Mouse (Mus musculus): ENCODE measurements around the gene Sult4a1.
"Not testable (repeated sequence)": the region's sequence is repeated elsewhere in the genome, so short reads cannot be mapped to it uniquely, and the experiment has no call there.

The Sult4a1 gene

DNA sequence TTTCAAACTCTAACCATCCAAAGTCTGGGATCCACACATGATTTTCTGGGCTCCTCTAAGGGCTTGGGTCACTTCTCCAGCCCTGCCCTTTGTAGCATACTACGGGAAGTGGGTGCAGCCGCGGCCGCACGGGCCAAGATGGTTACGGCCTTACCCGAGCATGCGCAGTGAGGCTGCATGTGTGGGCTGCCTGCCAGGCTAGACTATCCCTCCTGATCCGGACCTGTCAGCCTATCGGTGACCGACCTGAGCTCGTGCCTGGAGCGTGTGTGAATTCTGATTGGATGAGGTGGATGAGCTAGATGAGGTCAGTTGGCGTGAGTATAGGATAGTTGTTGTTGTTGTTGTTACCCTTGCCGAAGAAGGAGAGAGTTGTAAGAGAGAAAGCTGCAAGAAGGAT is 8.0 kb downstream of the Sult4a1 start:
- not testable (repeated sequence) for DNase-seq (ENCODE audit: low spot score in 2 of 2)

DNA sequence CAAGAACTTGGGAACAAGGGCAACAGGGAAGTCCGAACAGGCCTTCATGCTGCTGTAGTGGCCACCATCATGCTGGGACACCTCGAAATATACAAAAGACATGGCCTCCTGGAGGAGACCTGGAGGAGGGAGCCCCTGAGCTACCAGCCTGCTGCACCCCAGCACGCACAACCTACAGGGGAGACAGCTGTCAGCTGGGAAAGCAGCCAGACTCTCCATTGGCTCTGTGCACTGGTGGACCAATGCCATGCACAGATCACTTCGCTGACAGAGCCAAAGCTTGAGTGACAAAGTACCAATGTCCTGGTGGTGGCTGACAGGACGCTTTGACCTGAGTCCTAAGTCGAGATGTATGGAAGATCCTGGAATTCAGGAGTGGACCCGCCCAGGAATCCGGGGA is 9.5 kb downstream of the Sult4a1 start:
- DNase-seq (ENCODE audit: low spot score in 2 of 2), result no peak

DNA sequence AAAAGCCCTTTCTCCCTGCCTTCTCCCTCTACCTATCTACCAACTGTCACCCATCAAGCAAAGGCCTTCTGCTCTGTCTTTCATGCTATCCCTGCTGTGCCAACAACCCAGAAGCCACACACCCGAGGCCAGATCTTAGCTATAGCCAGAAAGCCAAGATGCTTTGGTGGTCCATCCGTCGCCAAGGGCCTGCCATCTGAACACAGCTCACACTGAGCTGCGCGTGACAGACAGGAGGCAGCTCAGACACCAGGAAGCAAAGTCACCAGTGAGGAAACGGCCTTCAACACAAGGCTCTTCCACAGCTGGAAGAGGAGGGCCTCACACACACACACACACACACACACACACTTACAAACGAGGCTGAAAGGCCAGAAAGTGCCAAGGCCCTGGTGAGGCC is 10.6 kb downstream of the Sult4a1 start:
- DNase-seq (ENCODE audit: low spot score in 2 of 2), result no peak

DNA sequence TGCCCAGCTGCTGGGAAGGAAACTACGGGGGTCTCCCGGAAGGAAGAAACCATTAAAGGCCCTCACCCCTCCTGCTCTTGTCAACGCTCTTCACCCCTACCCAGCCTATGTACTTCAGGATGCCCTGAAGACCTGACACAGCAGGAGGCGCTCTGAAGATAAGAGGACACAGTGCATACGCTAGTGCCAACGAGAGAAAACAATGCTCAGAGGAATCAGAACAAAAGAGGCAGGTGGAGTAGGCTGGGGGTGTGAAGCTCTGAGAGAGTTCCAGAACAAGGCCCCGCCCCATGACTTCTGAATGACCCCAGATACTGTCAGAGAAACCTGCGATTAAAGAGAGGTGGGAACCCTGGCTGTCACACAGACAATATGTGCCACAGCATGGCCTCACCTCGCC is 18.8 kb downstream of the Sult4a1 start:
- no peak for DNase-seq (ENCODE audit: low spot score in 2 of 2)

DNA sequence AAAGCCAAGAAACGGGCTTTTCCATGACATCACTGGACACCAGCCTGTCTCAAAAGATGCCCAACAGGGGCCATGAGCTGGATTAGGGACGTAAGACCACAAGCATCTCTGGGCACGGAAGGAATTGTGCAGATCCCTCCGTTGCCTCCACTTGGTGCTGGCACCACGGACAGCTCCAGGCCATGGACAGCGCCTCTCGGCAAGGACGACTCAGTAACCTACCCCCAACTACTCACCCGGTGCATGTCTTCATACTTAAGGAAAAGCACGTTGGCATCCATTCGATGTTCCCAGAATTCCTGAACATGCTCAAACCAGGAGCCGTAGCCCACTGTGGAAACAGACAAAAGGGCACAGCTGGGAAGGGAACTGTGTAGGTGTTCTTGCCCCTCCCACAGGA is 19.2 kb downstream of the Sult4a1 start:
- DNase-seq (ENCODE audit: low spot score in 2 of 2), result no peak

DNA sequence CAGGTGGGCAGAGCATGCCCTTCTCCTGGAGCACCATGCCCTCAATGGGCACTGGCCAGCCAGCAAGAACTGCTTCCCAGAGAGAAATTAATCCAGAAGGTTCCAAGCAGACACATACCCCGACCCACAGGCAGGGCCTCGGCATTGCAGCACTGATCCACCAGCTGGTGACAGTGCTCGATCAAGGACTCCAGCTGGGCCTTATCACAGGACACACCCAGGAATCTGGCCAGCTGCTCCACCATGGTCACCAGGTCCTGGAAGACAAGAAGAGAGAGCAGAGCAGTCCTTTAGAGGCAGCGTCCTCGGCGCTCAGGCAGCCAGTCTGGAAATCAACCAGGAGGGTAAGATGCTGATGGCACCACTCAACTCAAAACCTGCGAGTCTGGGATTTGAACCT is 25.5 kb downstream of the Sult4a1 start:
- DNase-seq (ENCODE audit: low spot score in 2 of 2), result no peak

DNA sequence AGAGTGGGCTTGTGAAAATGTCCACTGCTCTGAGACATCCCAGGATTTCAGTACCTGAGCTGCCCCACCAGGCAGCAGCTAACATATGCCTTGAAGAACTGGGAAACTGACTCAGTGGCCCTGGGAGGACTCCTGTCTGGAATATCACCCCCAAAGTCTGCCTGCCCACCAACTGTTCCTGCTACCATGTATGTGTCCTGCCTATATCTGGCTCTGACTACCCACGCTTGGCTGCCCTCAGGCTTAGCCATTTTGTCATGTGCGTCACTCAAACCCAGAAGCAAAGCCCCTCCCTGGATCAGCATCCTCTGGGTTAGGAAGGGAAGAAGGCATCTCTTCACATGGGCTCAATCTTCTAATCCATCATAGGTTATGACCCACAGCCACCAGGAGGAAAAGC is 26.0 kb downstream of the Sult4a1 start:
- DNase-seq (ENCODE audit: low spot score in 2 of 2), result no peak

DNA sequence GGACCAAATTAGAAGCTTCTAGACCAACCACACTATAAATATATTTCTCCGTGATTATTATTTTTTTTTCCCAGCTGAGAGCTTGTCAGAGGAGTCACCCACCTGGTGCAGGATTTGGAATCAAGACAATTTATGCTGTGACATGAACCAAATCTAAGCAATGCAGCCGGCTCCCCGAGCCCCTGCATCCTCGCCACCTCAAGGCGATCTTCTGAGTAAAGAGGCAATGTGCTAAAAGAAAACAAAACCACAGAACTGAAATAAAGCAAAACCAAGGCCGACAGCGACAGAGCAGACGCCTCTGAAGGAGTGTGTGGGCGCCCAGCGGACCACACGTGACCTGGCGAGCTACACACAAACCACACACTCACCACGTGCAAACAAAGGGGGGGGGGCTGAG is 26.9 kb downstream of the Sult4a1 start:
- no peak for DNase-seq (ENCODE audit: low spot score in 2 of 2)

DNA sequence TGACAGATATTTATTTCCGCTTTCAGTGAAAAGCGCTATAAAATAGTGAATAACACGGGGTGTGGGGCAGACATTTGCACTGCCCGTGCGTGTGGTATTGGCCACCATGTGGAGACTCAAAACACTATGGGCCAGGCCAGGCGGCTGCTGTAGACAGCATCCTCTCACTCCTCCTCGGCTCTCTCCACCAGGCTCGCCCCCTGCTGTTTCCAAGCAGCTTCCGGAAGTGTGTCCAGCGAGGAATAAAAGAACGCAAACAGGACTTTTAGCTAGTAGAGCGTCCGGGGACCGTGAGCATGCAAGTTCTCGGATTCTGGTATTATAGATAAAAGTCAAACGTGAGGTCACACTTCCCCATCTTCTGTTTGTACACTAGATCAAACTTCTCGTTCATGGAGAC is 28.4 kb downstream of the Sult4a1 start:
- DNase-seq (ENCODE audit: low spot score in 2 of 2), result no peak

DNA sequence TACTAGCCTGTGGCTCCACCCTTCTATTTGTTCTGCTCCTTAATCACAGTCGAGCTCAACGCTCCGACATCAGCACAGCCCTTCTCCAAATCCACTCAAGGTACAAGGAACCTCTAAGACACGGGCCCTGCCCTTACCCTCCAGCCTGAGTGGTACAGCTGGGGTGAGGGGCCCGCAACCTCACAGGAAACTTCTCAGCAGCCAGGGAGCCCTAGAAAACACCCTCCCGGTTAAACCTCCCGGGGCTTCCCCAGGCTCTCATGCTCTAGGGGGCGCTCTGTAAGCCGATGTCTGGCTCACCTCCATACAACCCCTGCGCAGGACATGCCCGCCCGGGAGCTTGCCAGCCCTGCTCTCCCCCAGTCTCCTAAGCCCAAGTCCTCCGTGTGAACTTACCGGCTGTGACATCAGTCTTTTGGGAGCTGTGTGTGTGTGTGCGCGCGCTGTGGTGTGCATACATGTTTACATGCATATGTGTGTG is 30.8 kb downstream of the Sult4a1 start:
- DNase-seq (ENCODE audit: low spot score in 2 of 2), result no peak

DNA sequence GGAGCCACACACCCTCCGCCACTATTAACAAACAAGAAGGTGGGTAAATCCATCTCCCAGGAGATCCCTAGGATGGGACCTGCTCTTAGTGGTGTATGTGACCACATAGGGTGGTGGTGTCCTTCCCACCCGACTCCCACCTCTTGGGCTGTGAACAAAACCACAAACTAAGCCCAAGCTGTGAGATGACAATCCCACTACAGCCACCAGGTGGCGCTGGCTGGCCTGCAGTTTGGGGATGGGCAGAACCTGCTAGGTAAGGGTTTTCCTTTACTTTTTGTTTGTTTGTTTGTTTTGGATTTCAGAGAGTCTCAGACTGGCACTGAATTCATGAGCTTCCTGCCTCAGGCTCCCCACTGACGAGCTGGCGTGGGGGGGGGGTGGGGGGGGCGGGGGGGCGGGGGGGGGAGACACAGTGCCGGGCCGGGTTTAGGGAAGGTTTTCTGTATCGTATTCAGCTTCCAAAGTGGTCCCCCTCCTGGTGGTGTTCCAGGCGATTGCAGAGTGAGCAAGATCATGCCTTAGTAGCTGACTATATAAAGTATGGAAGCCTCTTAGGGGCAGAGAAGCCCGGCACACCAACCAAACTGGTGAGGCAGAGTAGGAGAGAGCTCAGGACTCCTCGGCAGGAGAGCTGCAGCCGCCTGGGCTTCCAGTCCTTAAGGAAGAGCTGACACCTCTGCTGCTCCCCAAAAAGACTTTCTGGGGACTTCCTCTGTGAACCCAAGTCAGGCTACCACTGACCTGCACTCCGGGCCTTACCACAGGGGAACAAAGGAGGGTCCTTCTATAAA is 31.4 kb downstream of the Sult4a1 start:
- DNase-seq (ENCODE audit: low spot score in 2 of 2), result peak in 1 of 2 experiments; percentile 6

DNA sequence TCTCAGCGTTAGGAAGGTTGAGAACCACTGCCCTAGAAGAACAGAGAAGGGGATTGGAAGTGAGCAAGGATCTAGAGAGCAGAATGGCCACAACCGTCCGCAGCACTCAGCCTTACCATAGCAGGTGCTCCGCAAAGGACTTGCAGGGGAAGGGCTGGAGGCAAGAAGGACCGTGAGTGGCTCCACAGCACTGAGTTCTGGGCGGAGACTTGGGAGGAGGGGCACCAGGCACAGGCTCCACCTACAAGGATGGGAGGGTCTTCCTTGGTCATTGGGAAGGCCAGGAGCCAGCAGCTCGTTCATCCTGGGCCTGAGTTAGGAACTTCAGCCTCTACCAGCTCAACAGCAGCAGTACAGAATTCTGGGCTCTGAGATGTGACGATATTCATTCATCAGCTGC is 32.5 kb downstream of the Sult4a1 start:
- no peak for DNase-seq (ENCODE audit: low spot score in 2 of 2)

DNA sequence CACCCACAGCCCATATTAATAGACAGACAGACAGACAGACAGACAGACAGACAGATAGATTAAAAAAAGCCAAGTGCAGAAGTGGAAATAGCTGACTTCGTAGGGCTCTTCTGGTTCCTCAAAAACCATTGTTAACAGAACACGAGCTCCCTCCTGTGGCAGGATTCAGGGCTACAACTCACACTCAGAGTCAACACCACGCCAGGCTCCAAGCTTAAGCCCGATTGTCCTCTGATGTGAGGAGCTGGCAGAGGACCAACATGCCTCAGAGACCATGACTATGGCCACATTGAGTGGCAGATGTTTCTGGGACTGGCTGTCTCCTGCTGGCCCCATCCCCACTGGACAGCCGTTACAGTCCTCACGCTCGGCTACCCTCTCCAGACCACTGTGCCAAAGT is 33.3 kb downstream of the Sult4a1 start:
- DNase-seq (ENCODE audit: low spot score in 2 of 2), result no peak

DNA sequence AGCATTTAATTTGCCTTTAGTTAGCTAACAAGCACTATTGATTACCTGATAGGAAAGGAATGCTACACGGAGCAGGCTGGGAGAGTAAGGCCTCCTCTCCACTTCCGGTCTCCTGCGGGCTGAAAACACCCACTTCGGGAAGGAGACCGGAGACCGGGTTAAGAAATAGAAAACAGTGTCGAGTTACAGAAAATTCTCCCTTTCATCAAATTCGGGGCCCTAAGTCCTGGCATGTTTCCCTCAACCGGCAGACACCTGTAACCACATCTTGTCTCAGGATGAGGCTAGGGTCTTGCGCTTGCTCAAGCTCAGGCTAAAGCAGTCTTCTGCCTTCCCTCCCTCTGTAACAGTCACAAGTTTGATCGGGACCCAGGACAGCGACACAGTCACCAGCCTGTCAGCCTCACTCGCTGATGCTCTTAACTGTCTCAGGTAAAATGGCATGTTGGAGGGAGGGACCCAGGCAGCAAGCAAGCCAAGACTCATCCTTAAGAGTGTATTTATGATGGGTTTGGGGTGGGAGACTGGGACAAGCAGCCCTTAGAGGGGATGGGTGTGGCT is 35.4 kb downstream of the Sult4a1 start:
- DNase-seq (ENCODE audit: low spot score in 2 of 2), result no peak

DNA sequence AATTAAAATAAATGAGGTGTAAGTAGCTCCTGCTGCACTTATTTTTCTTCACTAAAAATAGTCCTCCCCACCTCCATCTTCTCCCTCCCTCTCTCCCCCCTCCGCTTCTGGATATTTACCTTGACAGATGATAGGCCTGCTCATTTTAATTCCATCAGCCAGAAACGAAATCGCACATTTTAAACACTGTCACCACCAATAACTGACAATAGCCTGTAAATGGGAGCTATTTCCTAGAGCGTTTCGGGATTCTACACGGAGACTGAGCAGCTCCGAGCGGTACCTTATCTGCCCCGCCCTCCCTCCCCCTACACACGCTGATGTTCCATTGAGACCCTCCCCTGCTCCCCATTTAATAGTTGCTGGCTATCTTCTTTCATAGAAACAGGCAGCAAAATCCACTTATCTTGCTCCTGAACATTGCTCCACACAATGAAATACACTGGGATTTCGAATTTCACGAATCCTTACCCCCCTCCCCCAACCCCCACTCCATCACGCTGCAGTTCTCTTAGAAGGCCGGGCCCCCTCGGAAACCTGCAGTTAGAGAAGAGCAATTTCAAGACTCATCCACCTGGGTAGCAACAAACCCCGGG is 36.0 kb downstream of the Sult4a1 start:
- no peak for DNase-seq (ENCODE audit: low spot score in 2 of 2)

DNA sequence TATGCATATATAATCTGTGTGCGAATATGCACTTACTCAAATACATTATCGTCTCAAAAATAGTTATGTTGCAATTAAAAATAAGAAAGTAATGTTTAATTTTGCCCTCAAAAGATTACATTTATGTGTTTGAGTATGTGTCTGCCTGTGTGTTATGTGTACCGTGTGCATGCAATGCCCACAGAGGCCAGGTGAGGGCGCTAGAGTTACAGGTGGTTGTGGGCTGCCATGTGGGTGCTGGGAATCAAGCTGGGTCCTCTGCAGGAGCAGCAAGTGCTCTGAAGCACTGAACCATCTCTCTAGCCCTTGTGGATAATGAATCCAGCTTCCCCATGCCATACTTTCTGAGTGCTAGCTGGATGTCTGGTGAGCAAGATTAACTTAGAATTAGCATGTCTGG is 39.9 kb downstream of the Sult4a1 start:
- no peak for DNase-seq (ENCODE audit: low spot score in 2 of 2)

DNA sequence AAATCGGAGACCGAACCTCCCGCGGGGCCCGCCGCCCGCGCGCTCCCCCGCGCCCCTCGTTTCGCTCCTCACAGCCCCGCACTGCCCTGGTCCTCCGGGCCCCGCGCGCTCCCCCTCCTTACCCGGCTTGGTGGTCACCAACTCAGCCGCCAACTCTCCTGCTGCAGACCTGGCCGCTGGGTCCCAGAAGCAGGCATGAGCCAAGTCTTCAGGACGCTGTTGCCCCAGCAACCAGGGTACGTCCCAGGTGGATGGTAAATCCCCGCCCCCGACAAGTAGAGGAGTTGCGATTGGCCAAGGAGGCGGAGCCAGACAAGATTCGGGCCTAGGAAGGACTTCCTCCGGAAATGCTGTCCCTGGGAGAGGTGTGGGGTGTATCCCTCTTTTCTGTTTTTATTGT is 40.4 kb downstream of the Sult4a1 start, which contains the start of gene Efcab6:
TSS of gene Efcab6 (minus strand) at position 240 of the 400 bp plus-strand sequence.
- DNase-seq (ENCODE audit: low spot score in 2 of 2), result no peak

DNA sequence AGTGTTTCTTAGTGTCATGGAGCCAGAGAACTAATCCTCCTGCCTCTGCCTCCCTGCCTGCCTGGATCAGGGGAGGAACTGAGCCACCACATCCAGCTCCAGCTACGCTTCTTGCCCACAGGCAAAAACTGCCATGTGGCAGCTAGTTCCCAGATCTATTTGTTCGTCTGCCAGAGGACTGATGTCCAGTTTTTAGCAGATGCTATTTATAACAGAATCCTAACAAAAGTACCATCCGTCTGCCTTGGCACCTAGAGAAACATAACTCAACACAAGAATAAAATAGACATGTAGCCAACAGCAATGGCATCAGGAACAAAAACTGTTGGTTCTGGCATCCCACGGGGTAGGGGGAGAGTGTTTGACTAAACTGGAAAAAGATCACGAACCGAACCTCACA is 46.7 kb downstream of the Sult4a1 start:
- no peak for DNase-seq (ENCODE audit: low spot score in 2 of 2)

DNA sequence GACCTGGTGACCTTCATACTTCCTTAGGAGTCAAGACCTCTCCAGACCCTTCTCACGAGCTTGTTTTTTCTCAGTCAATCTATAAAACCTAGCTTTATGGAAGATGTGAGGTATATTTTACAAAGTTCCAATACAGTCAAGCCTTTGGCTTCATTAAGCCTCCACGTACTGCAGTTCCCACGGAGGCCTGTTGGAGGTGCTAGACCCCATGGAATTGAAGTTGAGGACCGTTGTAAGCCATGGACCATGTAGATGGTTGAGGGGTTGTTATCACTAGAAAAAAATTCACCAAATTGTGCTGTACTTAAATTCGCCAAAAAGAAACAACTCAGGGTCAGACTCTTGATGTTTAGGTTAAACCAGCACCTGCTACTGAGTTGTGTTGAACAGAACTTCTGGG is 49.5 kb downstream of the Sult4a1 start:
- DNase-seq (ENCODE audit: low spot score in 2 of 2), result no peak

DNA sequence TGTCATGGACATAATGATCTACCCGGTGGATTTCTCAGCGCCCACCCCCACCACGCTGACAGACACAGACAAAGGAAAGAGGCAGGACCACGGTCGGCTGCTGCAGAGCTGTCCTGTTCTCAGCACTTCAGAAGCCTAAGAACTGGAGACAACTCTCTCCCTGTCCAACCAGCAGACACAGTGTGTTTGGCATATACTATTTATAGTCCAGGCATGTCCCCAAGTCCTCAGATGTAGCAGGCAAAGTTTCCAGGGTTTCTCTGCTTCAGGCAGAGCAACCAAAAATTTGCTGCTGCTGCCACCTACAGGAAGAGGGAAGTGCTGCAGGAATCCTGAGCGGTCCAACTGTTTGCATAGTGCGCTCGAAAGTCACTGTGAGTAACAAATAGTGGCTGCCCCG is 51.7 kb downstream of the Sult4a1 start:
- DNase-seq (ENCODE audit: low spot score in 2 of 2), result no peak

DNA sequence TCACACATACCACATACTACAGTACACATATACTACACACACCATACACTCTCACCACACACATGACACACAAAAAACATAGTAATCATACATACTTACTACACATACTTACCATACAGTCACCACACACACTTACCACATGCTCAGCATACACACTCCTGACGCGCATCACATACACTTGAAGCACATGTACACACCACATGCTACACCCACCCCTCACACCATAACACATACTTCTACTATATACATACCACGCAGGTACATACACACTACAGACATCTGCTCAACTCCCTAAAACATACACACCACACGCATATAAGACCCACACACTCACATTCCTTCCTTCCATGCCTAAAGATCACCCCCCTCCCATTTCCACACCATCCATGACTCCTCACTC is 52.3 kb downstream of the Sult4a1 start:
- DNase-seq (ENCODE audit: low spot score in 2 of 2), result no peak

DNA sequence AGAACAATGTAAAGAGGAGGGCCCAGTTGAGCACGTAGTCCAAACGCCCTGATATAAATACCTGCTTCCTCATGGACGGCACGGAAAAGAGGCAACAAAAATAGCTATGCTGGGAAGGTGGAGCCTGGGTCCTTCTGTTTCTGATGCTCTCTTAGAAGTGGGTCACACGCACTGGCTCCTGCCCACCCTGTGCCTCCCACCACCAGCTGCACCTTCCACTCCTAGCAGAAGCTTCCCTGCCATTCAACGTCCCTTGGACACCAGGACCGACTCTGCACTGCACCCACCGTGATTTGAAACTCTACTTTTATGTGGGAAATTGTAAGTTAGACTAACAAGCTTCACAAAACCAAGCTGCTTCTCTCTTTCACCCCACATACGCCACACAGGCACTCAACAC is 53.2 kb downstream of the Sult4a1 start:
- DNase-seq (ENCODE audit: low spot score in 2 of 2), result no peak

DNA sequence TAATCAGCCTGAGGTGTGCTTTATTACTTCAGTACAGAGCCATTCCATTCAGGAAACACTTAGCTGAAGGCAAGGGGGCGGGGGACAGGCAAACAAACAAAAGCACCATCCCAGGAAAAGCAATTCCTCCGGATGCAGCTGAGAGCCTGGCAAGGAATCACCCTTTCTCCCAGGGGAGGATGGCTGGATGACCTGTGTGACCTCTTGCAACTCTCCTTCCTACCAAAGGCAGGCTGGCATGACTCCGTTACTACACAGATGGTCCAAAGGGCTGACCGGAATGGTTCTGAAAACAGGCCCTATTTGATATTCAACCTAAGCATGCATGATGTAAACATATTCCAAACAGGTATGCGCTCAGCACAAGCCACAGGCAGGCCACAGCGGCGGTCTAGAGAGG is 56.0 kb downstream of the Sult4a1 start:
- DNase-seq (ENCODE audit: low spot score in 2 of 2), result no peak

Measured in spleen, postnatal 36 days (tissue).